Mouse (Mus musculus) kidney, embryonic 14.5 days (tissue): Measurements from ENCODE around the gene Atp7b. TPM values are rescaled to one million over a fixed set of nuclear protein-coding genes. Genes with fewer than 3 reads are reported as not detected.

ENCODE experiments used
- ATAC-seq: fragments of 200-750 bp; cut with Nextera tagmentation; 2 replicates; pipeline ENCODE4 v1.8.0; 2017; ENCODE audit warnings: moderate number of reproducible peaks, mild to moderate bottlenecking, moderate TSS enrichment, moderate library complexity; ENCODE audit not compliant: low FRiP score, low TSS enrichment
- H3K27ac ChIP-seq: fragments of 300-500 bp; sonication (generic); 2 replicates; pipeline ENCODE4 v1.5.1; 2014; ENCODE audit warnings: low read depth, mild to moderate bottlenecking, low read length, moderate library complexity, mixed read lengths
- H3K27me3 ChIP-seq: fragments of 300-500 bp; sonication (generic); 2 replicates; pipeline ENCODE4 v1.6.1; 2014; ENCODE audit warnings: mild to moderate bottlenecking, low read length; ENCODE audit not compliant: control insufficient read depth, insufficient read depth
- H3K36me3 ChIP-seq: fragments of 300-500 bp; sonication (generic); 2 replicates; pipeline ENCODE4 v1.6.1; 2014; ENCODE audit warnings: low read length, mixed read lengths; ENCODE audit not compliant: control insufficient read depth, insufficient read depth
- H3K4me1 ChIP-seq: fragments of 300-500 bp; sonication (generic); 2 replicates; pipeline ENCODE4 v1.6.1; 2014; ENCODE audit warnings: low read length, mixed read lengths; ENCODE audit not compliant: control insufficient read depth, insufficient read depth
- H3K4me2 ChIP-seq: fragments of 300-500 bp; sonication (generic); replicated peaks from 2 replicates; pipeline ENCODE4 v1.6.1; 2014; ENCODE audit warnings: low read depth, mild to moderate bottlenecking, low read length
- H3K4me3 ChIP-seq: fragments of 300-500 bp; sonication (generic); 2 replicates; pipeline ENCODE4 v1.5.1; 2014; ENCODE audit warnings: mild to moderate bottlenecking, low read length
- H3K9ac ChIP-seq: fragments of 300-500 bp; sonication (generic); 2 replicates; pipeline ENCODE4 v1.6.1; 2014; ENCODE audit warnings: low read depth, mild to moderate bottlenecking, low read length, moderate library complexity
- H3K9me3 ChIP-seq: fragments of 300-500 bp; sonication (generic); 2 replicates; pipeline ENCODE4 v1.6.1; 2016; ENCODE audit warnings: low read length; ENCODE audit not compliant: control insufficient read depth
- WGBS: fragments of 180-500 bp; shearing (Covaris S2); extraction: QIAGEN DNeasy Blood & Tissue Kit; methylation state at CpG from one replicate; pipeline ENCODE4 v1.1.7; 2014; 5-methylcytosine and 5-hydroxymethylcytosine counted together
- polyA plus RNA-seq: library from polyadenylated mRNA; unstranded; fragments of >200 nt; fragmentation: Nextera tagmentation; extraction: Ambion mirVana; gene quantifications from 2 replicates; pipeline ENCODE4 v1.2.1, GENCODE M21; 2014

Gene Atp7b
- polyA plus RNA-seq, 1 experiment from 2014 or later, result 0.58 TPM

- no peak for ATAC-seq
- Histone ChIP-seq H3K4me1 (no peaks in the 10 kb centered on the region), H3K4me2 (no peak overlapping the region), H3K9me3 (no peaks in the 10 kb centered on the region), H3K27me3 (no peaks in the 10 kb centered on the region), H3K9ac (no peak overlapping the region), H3K36me3 (no peaks in the 10 kb centered on the region), H3K27ac (no peak overlapping the region), H3K4me3 (no peak overlapping the region)
- WGBS, result 64% methylated on average over 6 of the region's 6 CpGs
Measured at GRCm38 (mm10) chr8:22006423-22006822, 53.7 kb downstream of the Atp7b start.

DNA sequence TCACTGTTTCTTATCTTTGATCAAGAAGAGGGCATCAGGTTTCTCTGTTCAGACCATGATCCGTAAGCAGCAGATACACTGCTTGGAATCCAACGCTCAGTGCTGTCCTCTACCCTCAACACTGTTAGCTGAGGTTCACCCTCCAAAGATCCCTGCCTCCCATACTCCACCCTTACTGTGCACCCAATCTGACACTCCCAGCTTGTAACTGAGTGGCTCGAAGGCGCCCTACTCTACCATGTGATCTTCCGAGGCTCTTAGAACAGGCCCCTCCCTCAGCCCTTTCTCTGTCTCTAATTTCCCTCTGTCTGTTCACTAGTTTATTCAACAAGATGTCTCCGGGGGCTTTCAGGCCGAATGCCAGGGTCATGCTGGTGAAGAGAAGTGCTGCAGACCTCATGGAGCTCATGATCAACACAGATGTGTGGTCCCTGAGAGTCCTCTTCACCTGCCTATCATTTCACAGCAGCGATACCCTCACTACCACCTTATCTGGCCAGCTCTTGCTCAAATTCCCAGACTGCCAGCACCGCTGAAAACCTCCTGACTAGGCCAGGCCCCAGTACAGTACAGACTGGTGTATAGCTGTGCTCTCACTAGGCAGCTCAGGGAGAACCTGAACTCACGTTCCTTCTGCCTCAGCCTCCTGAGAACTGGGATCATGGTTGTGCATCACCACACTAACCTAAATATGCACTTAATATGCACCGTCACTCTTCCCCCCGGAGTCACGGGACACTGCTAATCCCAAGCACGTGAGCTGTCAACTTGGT, 55.2 kb downstream of the Atp7b start:
- Histone ChIP-seq H3K4me3 (no peak overlapping the region), H3K27me3 (no peaks in the 10 kb centered on the region), H3K4me1 (no peaks in the 10 kb centered on the region), H3K9me3 (no peaks in the 10 kb centered on the region), H3K36me3 (no peaks in the 10 kb centered on the region), H3K9ac (no peak overlapping the region), H3K4me2 (no peak overlapping the region), H3K27ac (no peak overlapping the region)
- no peak for ATAC-seq
- 77% methylated on average over 14 of the region's 14 CpGs for WGBS

DNA sequence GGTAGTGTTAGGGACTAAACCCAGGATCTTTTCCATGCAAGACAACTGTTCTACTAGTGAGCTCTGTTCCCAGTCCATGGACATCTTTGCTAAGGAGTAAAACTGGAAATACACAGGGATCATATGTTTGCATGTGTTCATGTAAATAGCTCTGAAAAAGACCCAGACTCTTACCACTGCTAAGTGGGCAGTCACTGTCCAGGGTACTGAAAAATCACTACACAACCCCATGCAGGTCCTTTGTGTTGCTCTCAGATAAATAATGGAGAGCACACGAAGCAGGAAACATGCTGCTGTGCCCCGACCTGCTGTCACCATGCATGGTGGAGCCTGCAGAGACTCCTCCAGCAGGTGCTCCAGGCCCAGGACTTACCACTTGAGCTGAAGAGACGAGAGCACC, 64.9 kb downstream of the Atp7b start:
- Histone ChIP-seq H3K9ac (no peak overlapping the region), H3K36me3 (no peaks in the 10 kb centered on the region), H3K27ac (no peak overlapping the region), H3K27me3 (no peaks in the 10 kb centered on the region), H3K4me1 (no peaks in the 10 kb centered on the region), H3K4me3 (no peak overlapping the region), H3K9me3 (no peaks in the 10 kb centered on the region), H3K4me2 (no peak overlapping the region)
- 39% methylated on average over 3 of the region's 3 CpGs for WGBS
- ATAC-seq, result 0 out of 2 replicates have a peak, but pooled peaks have one; percentile 6

DNA sequence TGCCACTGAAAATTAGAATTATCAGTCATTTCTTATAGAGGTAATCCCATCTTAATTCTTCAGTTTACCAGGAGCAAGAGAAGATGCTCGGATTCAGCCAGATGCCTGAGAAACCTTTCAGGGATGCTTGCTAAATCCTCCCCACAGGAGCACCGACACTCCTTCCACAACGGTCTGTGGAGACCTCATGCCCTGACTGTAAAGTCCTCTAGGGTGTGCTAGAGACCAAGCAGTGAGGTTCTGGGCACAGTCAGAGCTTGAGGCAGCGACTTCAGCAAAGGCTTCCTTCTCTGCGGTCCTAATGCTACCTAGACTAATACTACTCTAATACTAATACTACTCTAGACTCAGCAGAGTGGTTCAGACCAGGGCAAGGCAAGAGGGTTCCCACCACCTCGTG, 67.9 kb downstream of the Atp7b start:
- Histone ChIP-seq H3K36me3 (no peaks in the 10 kb centered on the region), H3K4me3 (no peak overlapping the region), H3K27me3 (no peaks in the 10 kb centered on the region), H3K4me2 (no peak overlapping the region), H3K27ac (no peak overlapping the region), H3K9me3 (no peaks in the 10 kb centered on the region), H3K9ac (no peak overlapping the region), H3K4me1 (no peaks in the 10 kb centered on the region)
- ATAC-seq, result peak; percentile 76; the same call in 1 of the 2 replicates
- 19% methylated on average over 6 of the region's 6 CpGs for WGBS

GRCm38 (mm10) chr8:21981664-21982337, 78.3 kb downstream of the Atp7b start:
- Histone ChIP-seq H3K36me3 (no peaks in the 10 kb centered on the region), H3K4me3 (no peak overlapping the region), H3K27ac (no peak overlapping the region), H3K9ac (no peak overlapping the region), H3K4me1 (no peaks in the 10 kb centered on the region), H3K4me2 (no peak overlapping the region), H3K9me3 (no peaks in the 10 kb centered on the region), H3K27me3 (no peaks in the 10 kb centered on the region)
- no peak for ATAC-seq
- WGBS, result 66% methylated on average over 8 of the region's 8 CpGs

GRCm38 (mm10) chr8:21978193-21978592, 81.9 kb downstream of the Atp7b start:
- no peaks in the 10 kb centered on the region for H3K27me3 ChIP-seq
- 65% methylated on average over 4 of the region's 4 CpGs for WGBS
- H3K36me3 ChIP-seq, result no peaks in the 10 kb centered on the region
- no peaks in the 10 kb centered on the region; the same call in 1 of the 2 replicates for H3K9me3 ChIP-seq
- H3K4me3 ChIP-seq, result no peak overlapping the region
- ATAC-seq, result no peak
- no peak overlapping the region for H3K4me2 ChIP-seq
- H3K27ac ChIP-seq, result no peak overlapping the region
- no peaks in the 10 kb centered on the region for H3K4me1 ChIP-seq
- H3K9ac ChIP-seq, result no peak overlapping the region

DNA sequence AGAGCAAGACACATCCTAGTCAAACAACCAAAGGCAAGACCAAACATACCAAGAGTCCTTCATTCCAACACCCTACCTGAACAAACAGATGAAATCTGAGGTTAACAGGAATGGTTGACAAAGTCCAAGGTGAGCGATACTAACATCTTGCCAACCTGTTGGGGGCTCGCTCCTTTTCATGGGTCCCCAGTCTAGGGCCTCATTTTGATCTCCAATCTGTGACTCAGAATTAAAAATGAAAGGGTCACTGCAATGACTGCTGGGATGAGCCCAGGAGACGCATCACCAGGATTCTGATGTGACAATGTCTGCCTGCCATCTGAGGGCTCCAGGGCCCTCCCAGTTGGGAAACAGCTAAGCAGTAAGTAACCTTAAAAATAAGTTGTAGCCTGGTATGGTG, 90.6 kb downstream of the Atp7b start, which contains the start of gene Ccdc70:
Ccdc70 (plus strand) TSS at position 301 of the 400 bp plus-strand sequence.
- H3K4me1 ChIP-seq, result no peaks in the 10 kb centered on the region
- no peaks in the 10 kb centered on the region for H3K36me3 ChIP-seq
- no peak within 1 kb of the TSS for H3K4me3 ChIP-seq
- H3K9ac ChIP-seq, result no peak within 1 kb of the TSS
- H3K27me3 ChIP-seq, result no peaks in the 10 kb centered on the region
- no peak within 1 kb of the TSS for H3K27ac ChIP-seq
- no peak within 1 kb of the TSS for H3K4me2 ChIP-seq
- 96% methylated on average over 3 of the region's 3 CpGs for WGBS
- no peak for ATAC-seq
- no peaks in the 10 kb centered on the region for H3K9me3 ChIP-seq

DNA sequence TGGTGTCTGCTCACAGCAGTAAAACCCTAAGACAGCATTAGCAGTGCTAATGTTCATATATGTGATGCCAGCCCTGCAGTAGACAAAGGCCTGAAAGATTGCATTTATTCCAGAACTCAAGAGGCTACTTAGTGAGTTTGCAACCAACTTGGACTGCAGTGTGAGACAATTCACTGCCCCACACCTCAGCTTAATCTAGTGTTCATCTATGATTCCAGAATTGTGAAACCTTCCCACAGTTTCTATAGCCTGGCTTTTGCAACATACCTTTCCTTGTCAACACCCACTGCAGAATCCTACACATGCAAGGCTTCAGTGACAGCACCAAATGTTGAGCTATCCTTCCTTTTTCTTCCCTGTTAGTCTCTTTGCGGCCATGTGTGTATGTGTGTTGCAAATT, 93.5 kb downstream of the Atp7b start:
- Histone ChIP-seq H3K27ac (no peak overlapping the region), H3K27me3 (no peaks in the 10 kb centered on the region), H3K36me3 (no peaks in the 10 kb centered on the region), H3K4me3 (no peak overlapping the region), H3K9ac (no peak overlapping the region), H3K4me2 (no peak overlapping the region), H3K4me1 (no peaks in the 10 kb centered on the region), H3K9me3 (no peaks in the 10 kb centered on the region)
- no peak for ATAC-seq
- WGBS, result 90% methylated on average over 1 of the region's 1 CpGs

DNA sequence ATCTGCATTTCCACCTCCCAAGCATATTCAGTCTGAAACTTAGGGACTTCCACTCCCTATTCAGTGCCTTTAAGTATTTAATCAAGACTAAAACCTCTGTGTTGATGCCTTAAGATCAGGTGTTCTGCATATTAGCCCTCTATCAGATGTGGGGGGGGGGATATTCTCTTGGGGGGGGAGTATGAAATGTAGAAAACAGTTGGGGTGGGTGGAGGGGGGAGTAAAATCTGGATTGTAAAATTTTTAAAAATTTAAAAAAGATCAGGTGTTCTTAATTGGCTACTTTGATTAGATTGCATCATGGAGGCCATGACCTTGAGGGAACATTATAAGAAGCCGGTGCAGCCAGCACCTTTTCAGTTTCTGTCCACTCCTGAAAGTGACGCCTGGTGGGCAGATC, 101.7 kb downstream of the Atp7b start, which contains the start of gene Fam90a1a:
Fam90a1a (plus strand) TSS at position 301 of the 400 bp plus-strand sequence.
- Histone ChIP-seq H3K9me3 (no peaks in the 10 kb centered on the region), H3K36me3 (no peaks in the 10 kb centered on the region), H3K27ac (no peak within 1 kb of the TSS), H3K4me1 (no peaks in the 10 kb centered on the region), H3K4me2 (no peak within 1 kb of the TSS), H3K4me3 (no peak within 1 kb of the TSS), H3K9ac (no peak within 1 kb of the TSS), H3K27me3 (no peaks in the 10 kb centered on the region)
- no peak for ATAC-seq
- 77% methylated on average over 2 of the region's 2 CpGs for WGBS
